Mouse (Mus musculus): ENCODE measurements at regions not wholly inside any gene's neighbourhood (a gene's known extent, or its start where the extent isn't known, plus 50 kb on each side); places are given as distances from the start of the nearest gene placed in this dataset.

DNA sequence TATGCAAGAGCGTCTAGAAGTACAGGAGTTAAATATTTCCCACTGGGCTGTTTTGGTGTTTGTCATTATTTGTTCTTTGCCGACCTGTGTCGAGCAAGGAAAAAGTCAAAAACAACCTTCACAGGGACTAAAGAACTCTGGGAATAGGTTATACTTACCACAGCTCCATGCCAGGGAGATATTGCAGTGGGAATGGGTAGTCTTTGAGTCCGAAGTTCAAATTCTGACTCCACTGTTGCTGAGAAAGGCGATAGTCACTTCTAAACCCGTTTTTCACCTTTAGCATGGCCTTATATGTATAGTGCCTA, 116.8 kb upstream of the Maf start:
- TF ChIP-seq CTCF (IDR thresholded peaks at IDR 0.05; ENCODE audit: low read depth, low read length) (no peak), POLR2A (IDR thresholded peaks at IDR 0.05; ENCODE audit: extremely low read depth, insufficient read depth, low read length) (no peak)

Measured in liver, adult 2 months (tissue).